Mouse (Mus musculus) liver, embryonic 12.5 days (tissue): ENCODE measurements around the gene Clec4a2. TPM values are rescaled to one million over a fixed set of nuclear protein-coding genes. Genes with fewer than 3 reads are reported as not detected.
"Not testable (repeated sequence)": the region's sequence is repeated elsewhere in the genome, so short reads cannot be mapped to it uniquely, and the experiment has no call there.

Experiments used
- ATAC-seq: fragments of 200-750 bp; cut with Nextera tagmentation; 2 replicates; pipeline ENCODE4 v1.8.0; 2017; ENCODE audit warnings: moderate number of reproducible peaks, mild to moderate bottlenecking, moderate library complexity
- H3K27ac ChIP-seq: fragments of 300-500 bp; sonication (generic); 2 replicates; pipeline ENCODE4 v1.5.1; 2016; ENCODE audit warnings: mild to moderate bottlenecking
- H3K27me3 ChIP-seq: fragments of 300-500 bp; sonication (generic); replicated peaks from 2 replicates; pipeline ENCODE4 v1.6.1; 2016; ENCODE audit warnings: mild to moderate bottlenecking, moderate library complexity
- H3K36me3 ChIP-seq: fragments of 300-500 bp; sonication (generic); 2 replicates; pipeline ENCODE4 v1.6.1; 2016; ENCODE audit warnings: mild to moderate bottlenecking, moderate library complexity
- H3K4me1 ChIP-seq: fragments of 300-500 bp; sonication (generic); 2 replicates; pipeline ENCODE4 v1.6.1; 2016
- H3K4me2 ChIP-seq: fragments of 300-500 bp; sonication (generic); 2 replicates; pipeline ENCODE4 v1.6.1; 2016; ENCODE audit warnings: mild to moderate bottlenecking, moderate library complexity
- H3K4me3 ChIP-seq: fragments of 300-500 bp; sonication (generic); 2 replicates; pipeline ENCODE4 v1.5.1; 2016; ENCODE audit warnings: mild to moderate bottlenecking, moderate library complexity
- H3K9ac ChIP-seq: fragments of 300-500 bp; sonication (generic); 2 replicates; pipeline ENCODE4 v1.6.1; 2016; ENCODE audit warnings: mild to moderate bottlenecking, moderate library complexity
- H3K9me3 ChIP-seq: fragments of 300-500 bp; sonication (generic); replicated peaks from 2 replicates; pipeline ENCODE4 v1.6.1; 2016; ENCODE audit warnings: mild to moderate bottlenecking, moderate library complexity
- WGBS: fragments of 180-500 bp; shearing (Covaris S2); methylation state at CpG from one replicate; pipeline ENCODE4 v1.1.7; 2016; ENCODE audit not compliant: insufficient replicate concordance; 5-methylcytosine and 5-hydroxymethylcytosine counted together
- polyA plus RNA-seq: library from polyadenylated mRNA; unstranded; fragments of >200 nt; fragmentation: Nextera tagmentation; extraction: Ambion mirVana; gene quantifications from 2 replicates; pipeline ENCODE4 v1.2.1, GENCODE M21; 2016

Gene Clec4a2
- 2.5 and 3.3 TPM in 2 replicates for polyA plus RNA-seq

GRCm38 (mm10) chr6:123106128-123106527, at the start of gene Clec4a2:
Gene Clec4a2, plus strand, starts transcription at chr6:123106428.
- not testable (repeated sequence) for H3K9me3 ChIP-seq, H3K4me2 ChIP-seq, H3K4me1 ChIP-seq, H3K9ac ChIP-seq, H3K27ac ChIP-seq, H3K27me3 ChIP-seq, ATAC-seq, H3K4me3 ChIP-seq, H3K36me3 ChIP-seq
- WGBS = 43% methylated on average over 1 of the region's 1 CpGs

GRCm38 (mm10) chr6:123095125-123095843, 10.9 kb upstream of the Clec4a2 start:
- H3K4me1 ChIP-seq = no peaks in the 10 kb centered on the region
- H3K27ac ChIP-seq = no peak overlapping the region
- no peak for ATAC-seq
- no peaks in the 10 kb centered on the region for H3K36me3 ChIP-seq
- H3K4me3 ChIP-seq = no peak overlapping the region
- WGBS = 69% methylated on average over 4 of the region's 4 CpGs
- H3K4me2 ChIP-seq = no peak overlapping the region
- no peaks in the 10 kb centered on the region for H3K27me3 ChIP-seq
- no peak overlapping the region for H3K9ac ChIP-seq
- no peaks in the 10 kb centered on the region for H3K9me3 ChIP-seq

DNA sequence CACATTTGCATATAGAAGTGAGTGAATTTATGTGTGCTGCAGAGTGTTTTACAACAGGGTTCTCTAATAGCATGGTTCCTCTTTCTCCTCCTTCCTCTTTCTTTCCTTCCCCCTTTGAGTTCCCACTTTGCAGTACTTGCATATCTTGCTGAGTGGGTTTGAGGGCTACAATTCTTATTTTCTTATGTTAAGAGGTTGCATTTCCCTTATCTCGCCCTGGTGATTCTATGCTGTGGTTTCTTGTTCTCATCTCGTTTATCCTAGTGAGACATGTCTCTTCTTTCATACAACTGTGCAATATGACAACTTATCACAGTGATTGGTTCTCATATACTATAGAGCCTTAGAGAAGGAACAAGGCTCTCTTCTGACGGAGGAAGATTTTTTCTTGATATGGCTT, 17.0 kb downstream of the Clec4a2 start:
- Histone ChIP-seq H3K4me3 (no peak overlapping the region), H3K9ac (no peak overlapping the region), H3K36me3 (no peaks in the 10 kb centered on the region), H3K4me2 (no peak overlapping the region), H3K4me1 (no peaks in the 10 kb centered on the region), H3K9me3 (no peaks in the 10 kb centered on the region), H3K27me3 (no peaks in the 10 kb centered on the region), H3K27ac (no peak overlapping the region)
- ATAC-seq = no peak
- 39% methylated on average over 3 of the region's 3 CpGs for WGBS

DNA sequence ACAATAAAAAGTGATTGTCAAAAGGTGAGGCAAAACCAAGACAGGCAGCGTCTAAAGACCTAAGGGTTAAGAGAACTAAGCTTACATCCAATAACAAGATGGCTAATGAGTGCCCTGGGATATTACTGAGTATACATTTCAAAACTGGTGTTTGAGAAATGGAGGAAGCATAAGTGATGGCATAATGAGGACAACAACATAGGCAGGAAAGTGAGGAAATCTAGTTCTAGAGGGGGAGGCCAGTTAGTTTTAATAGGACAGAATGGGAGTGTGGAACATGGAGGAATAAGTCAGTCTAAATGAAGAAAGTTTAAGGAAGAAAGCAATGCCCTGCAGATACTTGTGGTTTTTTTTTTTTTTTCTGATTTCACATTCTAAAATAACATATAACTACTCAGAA, 20.9 kb downstream of the Clec4a2 start:
- H3K9ac ChIP-seq = no peak overlapping the region
- no peaks in the 10 kb centered on the region for H3K4me1 ChIP-seq
- no peaks in the 10 kb centered on the region for H3K36me3 ChIP-seq
- no peak for ATAC-seq
- H3K27ac ChIP-seq = no peak overlapping the region
- no peak overlapping the region for H3K4me3 ChIP-seq
- H3K4me2 ChIP-seq = no peak overlapping the region
- H3K27me3 ChIP-seq = no peaks in the 10 kb centered on the region
- H3K9me3 ChIP-seq = no peaks in the 10 kb centered on the region
- WGBS = 23% methylated on average over 1 of the region's 1 CpGs

DNA sequence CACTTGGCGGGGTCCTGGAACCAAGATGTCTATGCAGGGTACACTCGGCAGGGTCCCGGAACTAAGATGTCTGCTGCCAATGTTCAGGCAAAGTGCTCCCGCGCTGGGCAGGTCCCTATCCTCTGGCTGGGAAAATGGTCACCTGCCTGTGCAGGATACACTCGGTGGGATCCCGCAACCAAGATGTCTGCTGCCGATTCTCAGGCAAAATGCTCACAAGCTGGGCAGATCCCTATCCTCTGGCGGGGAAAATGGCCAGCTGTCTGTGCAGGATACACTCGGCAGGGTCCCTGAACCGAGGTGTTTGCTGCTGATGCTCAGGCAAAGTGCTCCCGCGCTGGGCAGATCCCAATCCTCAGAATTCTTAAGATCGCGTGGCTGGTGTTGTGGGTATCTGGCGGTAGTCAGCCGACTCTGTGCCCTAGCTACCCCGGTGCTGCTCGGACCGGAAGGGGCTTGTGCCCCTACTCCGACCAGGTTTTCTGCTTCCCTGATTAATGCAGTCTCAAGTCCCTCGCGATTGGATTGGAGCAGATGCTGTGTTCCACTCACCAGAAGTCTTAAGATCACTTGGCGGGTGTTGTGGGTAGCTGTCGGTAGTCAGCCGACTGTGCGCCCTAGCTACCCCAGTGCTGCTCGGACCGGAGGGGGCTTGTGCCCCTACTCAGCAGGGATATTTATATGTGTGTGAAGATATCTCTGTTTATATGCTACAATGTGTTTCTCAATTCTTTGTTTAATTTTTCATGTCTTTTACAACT, 31.7 kb downstream of the Clec4a2 start:
- H3K4me2 ChIP-seq, H3K4me3 ChIP-seq, H3K36me3 ChIP-seq, H3K9me3 ChIP-seq, H3K27me3 ChIP-seq, ATAC-seq, H3K9ac ChIP-seq, H3K4me1 ChIP-seq, H3K27ac ChIP-seq: not testable (repeated sequence)
- WGBS = 48% methylated on average over 29 of the region's 29 CpGs

DNA sequence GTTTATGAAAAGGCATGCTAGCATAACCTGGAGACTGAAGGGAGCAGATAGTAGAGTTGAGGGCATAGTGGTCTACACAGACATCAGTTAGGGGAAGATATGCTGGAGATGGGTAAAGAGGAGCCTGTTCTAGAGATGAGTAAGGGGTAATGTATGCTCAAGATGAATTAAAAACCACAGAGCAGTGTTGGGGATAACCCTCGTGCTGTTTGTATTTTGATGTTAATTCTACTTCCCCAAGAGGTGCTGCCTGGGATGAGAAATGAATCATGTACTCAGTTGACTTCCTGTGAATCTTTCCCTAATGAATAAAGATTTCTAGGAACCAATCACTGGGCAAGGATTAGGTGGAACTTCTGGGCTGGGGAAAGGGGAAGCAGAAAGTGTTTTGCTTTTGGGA, 63.9 kb downstream of the Clec4a2 start:
- Histone ChIP-seq H3K9me3 (0 out of 2 replicates have a peak, but pooled peaks cover 3% of the 10 kb centered on the region), H3K4me1 (no peaks in the 10 kb centered on the region), H3K4me2 (no peak overlapping the region), H3K27me3 (no peaks in the 10 kb centered on the region), H3K4me3 (no peak overlapping the region), H3K36me3 (no peaks in the 10 kb centered on the region), H3K9ac (no peak overlapping the region), H3K27ac (no peak overlapping the region)
- no peak for ATAC-seq
- WGBS = 37% methylated on average over 1 of the region's 1 CpGs

DNA sequence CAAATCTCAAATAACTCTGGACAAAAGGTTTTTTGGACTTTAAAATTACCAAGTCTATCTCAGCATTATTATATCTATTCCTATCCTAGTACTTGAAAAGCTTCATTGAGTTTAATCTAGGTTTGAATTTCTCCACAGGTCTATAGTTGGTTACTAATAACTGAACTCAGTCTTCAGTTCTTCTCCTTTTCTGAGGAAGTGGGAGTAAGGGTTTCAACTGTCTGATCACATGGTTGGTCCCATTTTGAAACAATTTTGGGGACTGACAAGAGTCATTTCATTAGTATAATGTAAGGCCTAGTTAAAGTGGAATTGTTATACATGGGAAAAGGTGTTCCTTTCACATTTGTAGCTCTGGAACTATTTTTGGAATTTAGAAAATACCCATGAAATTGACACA, 64.8 kb downstream of the Clec4a2 start:
- H3K36me3 ChIP-seq = no peaks in the 10 kb centered on the region
- no peak for ATAC-seq

GRCm38 (mm10) chr6:123172593-123172992, 66.4 kb downstream of the Clec4a2 start, which contains the start of gene Clec4b2:
Gene Clec4b2, plus strand, starts transcription at chr6:123172893.
- Histone ChIP-seq H3K27me3 (no peaks in the 10 kb centered on the region), H3K36me3 (no peaks in the 10 kb centered on the region), H3K4me3 (no peak within 1 kb of the TSS), H3K27ac (no peak within 1 kb of the TSS), H3K4me2 (no peak within 1 kb of the TSS), H3K9ac (no peak within 1 kb of the TSS), H3K4me1 (no peaks in the 10 kb centered on the region), H3K9me3 (0 out of 2 replicates have a peak, but pooled peaks cover 3% of the 10 kb centered on the region)
- WGBS = 63% methylated on average over 4 of the region's 4 CpGs
- ATAC-seq = no peak

More for the DNA sequence above, 64.8 kb downstream of the Clec4a2 start:
- Histone ChIP-seq H3K9me3 (0 out of 2 replicates have a peak, but pooled peaks cover 3% of the 10 kb centered on the region), H3K27me3 (no peaks in the 10 kb centered on the region), H3K27ac (no peak overlapping the region), H3K4me2 (no peak overlapping the region), H3K9ac (no peak overlapping the region), H3K4me3 (no peak overlapping the region), H3K4me1 (no peaks in the 10 kb centered on the region)

GRCm38 (mm10) chr6:123175549-123175948, 69.3 kb downstream of the Clec4a2 start:
- H3K9ac ChIP-seq = no peak overlapping the region
- no peaks in the 10 kb centered on the region for H3K4me1 ChIP-seq
- no peak overlapping the region for H3K4me3 ChIP-seq
- H3K9me3 ChIP-seq = 0 out of 2 replicates have a peak, but pooled peaks cover 3% of the 10 kb centered on the region
- no peak for ATAC-seq
- no peaks in the 10 kb centered on the region for H3K27me3 ChIP-seq
- WGBS = 38% methylated on average over 1 of the region's 1 CpGs
- H3K4me2 ChIP-seq = no peak overlapping the region
- no peak overlapping the region for H3K27ac ChIP-seq
- no peaks in the 10 kb centered on the region for H3K36me3 ChIP-seq

- WGBS = 51% methylated on average over 2 of the region's 2 CpGs
Observed at GRCm38 (mm10) chr6:123184862-123185261, 78.6 kb downstream of the Clec4a2 start.

More at GRCm38 (mm10) chr6:123184862-123185261, 78.6 kb downstream of the Clec4a2 start:
- not testable (repeated sequence) for H3K4me2 ChIP-seq, H3K27me3 ChIP-seq, H3K4me1 ChIP-seq, H3K9me3 ChIP-seq, ATAC-seq, H3K36me3 ChIP-seq, H3K4me3 ChIP-seq, H3K27ac ChIP-seq, H3K9ac ChIP-seq
